Mouse (Mus musculus) MEL (cell line): ENCODE measurements around the gene Gxylt1.
"Not testable (repeated sequence)": the region's sequence is repeated elsewhere in the genome, so short reads cannot be mapped to it uniquely, and the experiment has no call there.

Experiments
- CTCF ChIP-seq, 3 experiments: IDR thresholded peaks in 2 of 3; conservative IDR thresholded peaks in 1 of 3; 2 replicates each; pipeline ENCODE4 v1.5.1; 2011 to 2012; ENCODE audit warnings: low read length in 3 of 3, low read depth in 2 of 3, mild to moderate bottlenecking in 2 of 3, improper control_type of control experiment in 1 of 3, inconsistent platforms in 1 of 3, mixed read lengths in 1 of 3, moderate library complexity in 1 of 3; ENCODE audit not compliant: control insufficient read depth in 1 of 3, insufficient read depth in 1 of 3, poor library complexity in 1 of 3, severe bottlenecking in 1 of 3
- EP300 ChIP-seq, 2 experiments: IDR thresholded peaks; 2 replicates each; pipeline ENCODE4 v1.6.1; 2011; ENCODE audit warnings: improper control_type of control experiment in 2 of 2, low read length in 2 of 2, low read depth in 1 of 2, mild to moderate bottlenecking in 1 of 2
- MEF2A ChIP-seq: IDR thresholded peaks from 2 replicates; pipeline ENCODE4 v1.6.1; 2014; ENCODE audit warnings: low read depth, mild to moderate bottlenecking, inconsistent platforms, low read length, improper control_type of control experiment; ENCODE audit not compliant: poor library complexity, insufficient replicate concordance, severe bottlenecking; ENCODE audit errors: extremely low read depth
- POLR2A ChIP-seq, 2 experiments: IDR thresholded peaks; 2 replicates each; pipeline ENCODE4 v1.6.1; 2011 to 2012; ENCODE audit warnings: low read length in 2 of 2, mild to moderate bottlenecking in 2 of 2, control low read depth in 1 of 2, improper control_type of control experiment in 1 of 2, low read depth in 1 of 2, moderate library complexity in 1 of 2; ENCODE audit not compliant: control insufficient read depth in 1 of 2, insufficient read depth in 1 of 2, poor library complexity in 1 of 2
- TAL1 ChIP-seq: IDR thresholded peaks from 2 replicates; pipeline ENCODE4 v1.6.1; 2012; ENCODE audit warnings: mild to moderate bottlenecking, inconsistent platforms, low read length, moderate library complexity, mixed read lengths
- ZC3H11A ChIP-seq: IDR thresholded peaks from 2 replicates; pipeline ENCODE4 v1.6.1; 2012; ENCODE audit warnings: low read depth, mild to moderate bottlenecking, inconsistent platforms, low read length, improper control_type of control experiment

DNA sequence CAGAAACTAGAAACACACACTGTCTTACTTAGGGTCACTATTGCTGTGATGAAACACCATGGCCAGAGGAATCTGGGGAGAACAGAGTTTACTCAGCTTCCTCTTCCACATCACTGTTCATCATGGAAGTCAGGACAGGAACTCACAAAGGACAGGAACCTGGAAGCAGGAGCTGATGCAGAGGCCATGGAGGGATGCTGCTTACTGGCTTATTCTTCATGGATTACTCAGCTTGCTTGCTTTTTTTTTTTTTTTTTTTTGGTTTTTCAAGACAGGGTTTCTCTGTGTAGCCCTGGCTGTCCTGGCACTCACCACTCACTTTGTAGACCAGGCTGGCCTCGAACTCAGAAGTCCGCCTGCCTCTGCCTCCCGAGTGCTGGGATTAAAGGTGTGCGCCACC is 35.3 kb upstream of the Gxylt1 start:
- not testable (repeated sequence) for TF ChIP-seq CTCF (IDR thresholded peaks at IDR 0.05 in 2 of 3, conservative IDR thresholded peaks at IDR 0.05 in 1 of 3; ENCODE audit: control insufficient read depth in 1 of 3, insufficient read depth in 1 of 3, low read depth in 2 of 3, low read length in 3 of 3, poor library complexity in 1 of 3, severe bottlenecking in 1 of 3); MEF2A; POLR2A (IDR thresholded peaks at IDR 0.05; ENCODE audit: control insufficient read depth in 1 of 2, insufficient read depth in 1 of 2, low read depth in 1 of 2, low read length in 2 of 2, poor library complexity in 1 of 2); TAL1; ZC3H11A; EP300 (IDR thresholded peaks at IDR 0.05; ENCODE audit: low read depth in 1 of 2, low read length in 2 of 2)
